Mouse (Mus musculus): ENCODE measurements around the gene Sipa1l2. TPM values are rescaled to one million over a fixed set of nuclear protein-coding genes. Genes with fewer than 3 reads are reported as not detected.
A peak's percentile ranks its signal among the peaks of the same experiment; 100 is the strongest.

The Sipa1l2 gene
- polyA plus RNA-seq, 1 experiment: 19.6 TPM

DNA sequence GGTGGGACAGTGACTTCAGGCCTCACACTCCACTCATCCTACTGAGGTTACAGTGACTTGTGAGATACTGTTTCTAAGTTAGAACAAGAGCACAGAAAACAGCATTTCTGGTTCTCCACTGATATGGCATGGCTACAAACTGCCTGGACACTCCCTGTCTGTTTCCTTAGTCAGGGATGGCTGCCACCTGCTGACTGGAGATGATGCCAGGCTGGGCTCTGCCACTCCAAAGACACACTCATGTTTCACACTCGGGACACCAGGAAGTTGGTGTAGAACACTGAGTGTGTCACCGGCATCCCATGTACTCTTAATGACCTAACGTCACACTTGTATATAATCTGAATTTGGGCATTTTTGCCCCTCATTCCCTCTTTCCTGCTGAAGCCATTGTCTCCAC is 22.3 kb downstream of the Sipa1l2 start:
- Histone ChIP-seq H3K4me1 (ENCODE audit: control insufficient read depth, insufficient read depth, low read length) (no peaks in the 10 kb centered on the region), H3K36me3 (ENCODE audit: control insufficient read depth, insufficient read depth, low read length) (no peaks in the 10 kb centered on the region), H3K27me3 (ENCODE audit: control insufficient read depth, insufficient read depth, low read length) (no peaks in the 10 kb centered on the region), H3K4me3 (ENCODE audit: control insufficient read depth, low read depth, low read length) (no peak overlapping the region), H3K27ac (ENCODE audit: control insufficient read depth, insufficient read depth, low read depth, low read length) (no peak overlapping the region)
- TF ChIP-seq CTCF (IDR thresholded peaks at IDR 0.05; ENCODE audit: control insufficient read depth, insufficient read depth, insufficient replicate concordance, low read depth, low read length) (no peak), POLR2A (IDR thresholded peaks at IDR 0.05; ENCODE audit: control insufficient read depth, low read depth, low read length) (no peak)

DNA sequence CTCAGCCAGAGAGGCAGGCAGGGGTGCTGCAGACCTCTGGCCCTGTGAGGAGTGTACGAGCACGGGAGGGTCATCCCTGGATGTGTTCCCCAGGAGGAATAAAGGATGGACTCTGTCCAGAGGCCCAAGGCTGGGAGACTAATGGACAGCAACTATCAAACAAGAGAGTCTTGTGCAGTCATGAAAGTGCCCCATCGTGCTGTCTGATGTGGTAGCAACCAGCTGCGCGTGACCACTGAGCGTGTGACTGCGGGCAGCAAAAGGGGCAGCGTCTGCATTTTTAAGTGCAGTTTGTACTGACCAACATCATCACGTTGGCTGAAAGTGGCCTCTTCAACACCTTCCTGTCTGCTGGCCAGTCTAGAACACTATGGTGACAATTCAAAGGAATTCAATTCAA is 23.7 kb downstream of the Sipa1l2 start:
- H3K4me3 ChIP-seq (ENCODE audit: control insufficient read depth, low read depth, low read length): no peak overlapping the region
- H3K27me3 ChIP-seq (ENCODE audit: control insufficient read depth, insufficient read depth, low read length): no peaks in the 10 kb centered on the region
- no peak overlapping the region for H3K27ac ChIP-seq (ENCODE audit: control insufficient read depth, insufficient read depth, low read depth, low read length)
- H3K4me1 ChIP-seq (ENCODE audit: control insufficient read depth, insufficient read depth, low read length): no peaks in the 10 kb centered on the region
- no peaks in the 10 kb centered on the region for H3K36me3 ChIP-seq (ENCODE audit: control insufficient read depth, insufficient read depth, low read length)
- TF ChIP-seq POLR2A (IDR thresholded peaks at IDR 0.05; ENCODE audit: control insufficient read depth, low read depth, low read length) (no peak), CTCF (IDR thresholded peaks at IDR 0.05; ENCODE audit: control insufficient read depth, insufficient read depth, insufficient replicate concordance, low read depth, low read length) (no peak)

DNA sequence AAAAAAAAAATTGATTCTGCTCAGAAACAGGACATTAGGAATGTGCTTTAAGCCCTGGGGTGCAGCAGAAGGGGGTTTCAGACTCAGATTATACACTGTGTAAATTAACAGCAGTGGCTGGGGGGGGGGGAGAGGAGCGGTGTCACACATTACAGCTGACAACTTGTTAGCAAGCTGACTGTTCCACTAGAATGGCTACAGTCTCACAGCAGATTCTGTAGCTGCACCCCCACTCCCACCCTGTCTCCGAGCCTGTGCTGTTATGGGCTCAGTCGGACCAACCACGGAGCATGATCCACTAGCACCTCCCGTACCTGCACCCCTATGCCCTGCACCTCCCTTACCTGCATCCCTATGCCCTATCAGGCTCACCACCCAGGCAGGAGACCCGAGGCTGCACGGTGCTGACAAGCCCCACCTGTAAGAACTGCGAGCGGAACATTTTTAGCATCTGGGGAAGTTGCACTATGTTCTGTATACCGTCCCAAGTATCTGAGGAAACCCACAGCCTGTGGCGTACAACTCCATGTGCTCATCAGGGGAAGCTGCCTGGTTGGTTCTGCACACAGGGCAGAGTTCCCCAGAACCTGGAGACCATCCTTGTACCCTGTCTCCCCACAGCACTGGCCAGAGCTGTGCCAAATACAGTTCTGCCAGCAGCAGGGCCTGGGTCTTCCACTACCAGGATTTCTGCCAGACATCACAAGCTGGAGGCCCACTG is 26.6 kb downstream of the Sipa1l2 start:
- no peak for TF ChIP-seq POLR2A (IDR thresholded peaks at IDR 0.05; ENCODE audit: control insufficient read depth, low read depth, low read length)
- TF ChIP-seq CTCF (IDR thresholded peaks at IDR 0.05; ENCODE audit: control insufficient read depth, insufficient read depth, insufficient replicate concordance, low read depth, low read length): no peak
- Histone ChIP-seq H3K36me3 (ENCODE audit: control insufficient read depth, insufficient read depth, low read length) (no peaks in the 10 kb centered on the region), H3K27me3 (ENCODE audit: control insufficient read depth, insufficient read depth, low read length) (no peaks in the 10 kb centered on the region), H3K4me1 (ENCODE audit: control insufficient read depth, insufficient read depth, low read length) (peaks cover 2% of the 10 kb centered on the region), H3K27ac (ENCODE audit: control insufficient read depth, insufficient read depth, low read depth, low read length) (no peak overlapping the region), H3K4me3 (ENCODE audit: control insufficient read depth, low read depth, low read length) (no peak overlapping the region)

DNA sequence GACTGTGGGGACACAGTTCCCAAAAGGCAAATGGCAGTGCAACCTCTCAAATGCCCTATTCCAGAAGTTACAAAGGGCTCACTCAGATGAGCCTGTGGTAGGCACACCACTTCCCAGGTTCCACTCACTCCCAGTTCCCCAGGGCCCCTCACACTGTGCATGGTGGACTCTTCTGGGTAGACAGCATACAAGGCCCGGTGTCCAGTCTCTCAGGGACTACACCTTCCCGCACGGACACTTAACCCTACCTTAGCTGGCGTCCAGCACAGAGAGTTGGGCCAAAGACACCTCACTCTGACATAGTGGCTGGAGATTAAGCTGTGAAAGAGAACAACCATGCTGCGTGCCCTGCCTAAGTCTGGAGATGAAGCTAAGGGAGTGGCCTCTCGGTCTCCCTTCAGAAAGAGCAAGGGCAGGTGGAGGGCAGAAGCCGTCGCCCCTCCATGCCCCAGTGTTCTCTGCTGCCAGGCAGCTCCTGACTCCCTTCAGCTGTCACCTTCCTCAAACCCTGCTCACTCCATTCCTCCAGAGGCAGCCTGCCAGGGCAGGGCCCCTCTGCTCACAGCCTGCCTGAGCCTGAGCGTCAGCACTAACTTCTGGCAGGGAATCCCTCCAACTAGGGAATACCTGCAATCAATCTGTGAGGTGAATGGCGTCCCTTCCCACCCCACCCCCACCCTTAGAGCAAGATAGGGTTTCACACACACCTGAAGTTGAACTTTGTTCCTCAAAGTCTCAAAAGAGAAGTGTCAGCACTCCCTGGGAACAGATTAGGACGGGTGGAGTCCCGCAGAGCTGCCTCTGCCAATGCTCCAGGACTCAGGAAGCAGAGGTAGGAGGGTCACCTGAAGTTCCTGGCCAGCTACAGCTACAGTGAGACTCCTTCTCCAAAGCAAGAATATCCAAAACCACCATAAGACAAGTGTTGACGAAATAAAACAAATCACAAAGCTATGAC is 30.3 kb downstream of the Sipa1l2 start:
- Histone ChIP-seq H3K4me1 (ENCODE audit: control insufficient read depth, insufficient read depth, low read length) (peaks cover 8% of the 10 kb centered on the region), H3K27me3 (ENCODE audit: control insufficient read depth, insufficient read depth, low read length) (no peaks in the 10 kb centered on the region), H3K4me3 (ENCODE audit: control insufficient read depth, low read depth, low read length) (no peak overlapping the region), H3K36me3 (ENCODE audit: control insufficient read depth, insufficient read depth, low read length) (no peaks in the 10 kb centered on the region), H3K27ac (ENCODE audit: control insufficient read depth, insufficient read depth, low read depth, low read length) (no peak overlapping the region)
- TF ChIP-seq POLR2A (IDR thresholded peaks at IDR 0.05; ENCODE audit: control insufficient read depth, low read depth, low read length) (no peak), CTCF (IDR thresholded peaks at IDR 0.05; ENCODE audit: control insufficient read depth, insufficient read depth, insufficient replicate concordance, low read depth, low read length) (no peak)

DNA sequence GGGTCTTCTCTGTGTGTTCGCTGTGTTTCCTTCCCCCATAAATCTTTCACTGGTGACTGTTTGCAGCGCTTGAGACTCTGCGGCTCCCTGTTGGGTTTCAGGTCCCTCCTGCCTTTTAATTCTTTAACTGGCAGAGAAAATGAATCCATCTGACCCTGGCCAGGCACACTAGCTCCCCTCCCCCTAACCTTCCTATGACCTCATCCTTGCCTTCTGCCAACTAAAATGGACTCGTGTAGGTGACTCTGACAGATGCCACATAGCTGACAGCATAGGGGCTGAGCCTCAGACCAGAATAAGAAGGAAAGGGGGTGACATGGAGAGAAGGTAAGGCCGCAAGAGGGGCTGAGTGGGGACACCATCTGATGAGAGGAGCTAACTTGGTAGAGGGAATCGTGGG is 31.3 kb downstream of the Sipa1l2 start:
- TF ChIP-seq POLR2A (IDR thresholded peaks at IDR 0.05; ENCODE audit: control insufficient read depth, low read depth, low read length): no peak
- TF ChIP-seq CTCF (IDR thresholded peaks at IDR 0.05; ENCODE audit: control insufficient read depth, insufficient read depth, insufficient replicate concordance, low read depth, low read length): no peak
- no peak overlapping the region for H3K27ac ChIP-seq (ENCODE audit: control insufficient read depth, insufficient read depth, low read depth, low read length)
- H3K4me3 ChIP-seq (ENCODE audit: control insufficient read depth, low read depth, low read length): peak overlapping the region; percentile 71
- H3K36me3 ChIP-seq (ENCODE audit: control insufficient read depth, insufficient read depth, low read length): no peaks in the 10 kb centered on the region
- H3K27me3 ChIP-seq (ENCODE audit: control insufficient read depth, insufficient read depth, low read length): no peaks in the 10 kb centered on the region
- peaks cover 8% of the 10 kb centered on the region for H3K4me1 ChIP-seq (ENCODE audit: control insufficient read depth, insufficient read depth, low read length)

DNA sequence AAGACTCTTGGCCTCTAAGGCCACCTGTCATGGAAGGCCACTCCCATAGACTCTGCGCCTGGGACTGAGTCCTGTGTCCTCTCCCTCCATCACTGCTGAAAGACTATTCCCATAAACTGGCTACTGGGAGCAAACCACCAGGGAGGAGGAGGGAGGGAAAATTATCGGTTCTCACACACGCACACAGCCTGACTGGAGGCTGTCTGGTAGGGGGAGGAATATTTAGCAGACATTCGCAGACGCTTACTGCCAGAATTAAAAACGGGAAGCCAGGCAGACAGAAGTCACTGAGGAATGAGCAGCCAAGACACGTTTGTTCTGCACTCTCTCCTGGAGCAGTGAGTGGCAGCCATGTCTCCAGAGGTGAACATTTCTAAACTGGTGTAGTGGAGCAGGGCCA is 35.9 kb downstream of the Sipa1l2 start:
- 0 out of 2 replicates have a peak overlapping the region, but pooled peaks have one; percentile 9 for H3K27ac ChIP-seq (ENCODE audit: control insufficient read depth, insufficient read depth, low read depth, low read length)
- peaks cover 10% of the 10 kb centered on the region for H3K4me1 ChIP-seq (ENCODE audit: control insufficient read depth, insufficient read depth, low read length)
- no peaks in the 10 kb centered on the region for H3K36me3 ChIP-seq (ENCODE audit: control insufficient read depth, insufficient read depth, low read length)
- TF ChIP-seq CTCF (IDR thresholded peaks at IDR 0.05; ENCODE audit: control insufficient read depth, insufficient read depth, insufficient replicate concordance, low read depth, low read length) (no peak), POLR2A (IDR thresholded peaks at IDR 0.05; ENCODE audit: control insufficient read depth, low read depth, low read length) (no peak)
- H3K4me3 ChIP-seq (ENCODE audit: control insufficient read depth, low read depth, low read length): no peak overlapping the region
- no peaks in the 10 kb centered on the region for H3K27me3 ChIP-seq (ENCODE audit: control insufficient read depth, insufficient read depth, low read length)

DNA sequence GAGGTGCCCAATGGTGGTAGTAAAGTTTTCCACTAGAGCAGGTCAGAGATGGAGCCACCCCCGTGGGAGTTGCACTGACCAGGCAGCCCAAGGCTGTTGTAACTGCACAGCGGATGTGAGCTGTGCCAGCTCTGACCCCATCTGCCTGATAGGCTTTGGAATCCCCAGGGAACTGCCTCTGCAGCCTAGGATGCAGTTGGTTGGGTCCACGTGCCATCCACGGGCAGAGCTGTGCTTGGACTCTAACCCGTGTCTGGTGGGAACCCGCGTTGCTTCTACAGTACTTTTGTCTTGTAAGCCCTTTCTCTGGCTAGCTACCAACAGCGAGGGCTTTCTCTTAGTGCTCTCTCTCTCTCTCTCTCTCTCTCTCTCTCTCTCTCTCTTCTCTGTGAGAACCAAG is 36.7 kb downstream of the Sipa1l2 start:
- Histone ChIP-seq H3K36me3 (ENCODE audit: control insufficient read depth, insufficient read depth, low read length) (no peaks in the 10 kb centered on the region), H3K4me1 (ENCODE audit: control insufficient read depth, insufficient read depth, low read length) (peaks cover 8% of the 10 kb centered on the region), H3K27me3 (ENCODE audit: control insufficient read depth, insufficient read depth, low read length) (no peaks in the 10 kb centered on the region), H3K27ac (ENCODE audit: control insufficient read depth, insufficient read depth, low read depth, low read length) (0 out of 2 replicates have a peak overlapping the region, but pooled peaks have one; percentile 3), H3K4me3 (ENCODE audit: control insufficient read depth, low read depth, low read length) (no peak overlapping the region)
- no peak for TF ChIP-seq CTCF (IDR thresholded peaks at IDR 0.05; ENCODE audit: control insufficient read depth, insufficient read depth, insufficient replicate concordance, low read depth, low read length)
